ENCODE assay signal across 9 mouse cellular contexts in genomic region chr2:124613671-124614210, GRCm38 (mm10).
A peak's percentile ranks its signal among the peaks of the same experiment; 100 is the strongest.
DNase-seq lines count a peak whose midpoint lies in the region; ATAC-seq and TF ChIP-seq lines count a peak whose summit lies in the region.
"Had no signal": no experiment of that assay in that cellular context is flagged by ENCODE, and none has a peak within 500 bp of the region (broad histone marks: within the 10 kb centered on the region; RNA-seq: fewer than 3 reads in every experiment).

No protein-coding gene starts in this region.

- no peak overlapping the region for H3K9ac ChIP-seq in kidney, embryonic 14.5 days (ENCODE audit: low read depth, low read length)
- H3K9ac ChIP-seq in embryonic facial prominence, embryonic 14.5 days (ENCODE audit: low read depth, low read length), result no peak overlapping the region
- H3K9ac ChIP-seq in hindbrain, embryonic 14.5 days, result no peak overlapping the region
- H3K9ac ChIP-seq in midbrain, embryonic 13.5 days (replicated peaks), result no peak overlapping the region

- peak overlapping the region; percentile 17; the same call in 1 of the 2 replicates for H3K4me2 ChIP-seq in kidney, embryonic 14.5 days (replicated peaks; ENCODE audit: low read depth, low read length)
- H3K4me2 ChIP-seq in embryonic facial prominence, embryonic 14.5 days (ENCODE audit: low read depth, low read length), result peak overlapping the region; percentile 84
- peak overlapping the region; percentile 91 for H3K4me2 ChIP-seq in hindbrain, embryonic 14.5 days (replicated peaks)
- H3K4me2 ChIP-seq in midbrain, embryonic 13.5 days (replicated peaks), result peak overlapping the region; percentile 81

- H3K27me3 ChIP-seq in kidney, embryonic 14.5 days (ENCODE audit: control insufficient read depth, insufficient read depth, low read length), result no peaks in the 10 kb centered on the region
- H3K27me3 ChIP-seq in embryonic facial prominence, embryonic 14.5 days (replicated peaks; ENCODE audit: control insufficient read depth, insufficient read depth, low read length), result 0 out of 2 replicates have a peak, but pooled peaks cover 6% of the 10 kb centered on the region
- H3K27me3 ChIP-seq in hindbrain, embryonic 14.5 days (ENCODE audit: control insufficient read depth, insufficient read depth, low read length), result no peaks in the 10 kb centered on the region
- H3K27me3 ChIP-seq in midbrain, embryonic 13.5 days, result peaks cover 9% of the 10 kb centered on the region

- no peaks in the 10 kb centered on the region for H3K36me3 ChIP-seq in kidney, embryonic 14.5 days (ENCODE audit: control insufficient read depth, insufficient read depth, low read length)
- no peaks in the 10 kb centered on the region for H3K36me3 ChIP-seq in embryonic facial prominence, embryonic 14.5 days (ENCODE audit: control insufficient read depth, insufficient read depth, low read length)
- no peaks in the 10 kb centered on the region for H3K36me3 ChIP-seq in hindbrain, embryonic 14.5 days (replicated peaks; ENCODE audit: control insufficient read depth, insufficient read depth)
- no peaks in the 10 kb centered on the region for H3K36me3 ChIP-seq in midbrain, embryonic 13.5 days

- 36% methylated on average over 3 of the region's 3 CpGs for WGBS in kidney, embryonic 14.5 days
- 65% methylated on average over 3 of the region's 3 CpGs for WGBS in embryonic facial prominence, embryonic 14.5 days
- WGBS in hindbrain, embryonic 14.5 days, result 31% methylated on average over 3 of the region's 3 CpGs
- WGBS in midbrain, embryonic 13.5 days, result 63% methylated on average over 3 of the region's 3 CpGs

- intact Hi-C loops in left cerebral cortex, adult 2 months (cut with DNase I), result loop anchor here (5.0 kb wide), 2 partner anchors 44 to 511 kb away; no protein-coding TSS in a partner anchor

- no peak for TF ChIP-seq CTCF in left cerebral cortex, adult 2 months (IDR thresholded peaks at IDR 0.05)

- H3K4me1 ChIP-seq in kidney, embryonic 14.5 days (ENCODE audit: control insufficient read depth, insufficient read depth, low read length), result peaks cover 28% of the 10 kb centered on the region; the same call in 1 of the 2 replicates
- peaks cover 20% of the 10 kb centered on the region for H3K4me1 ChIP-seq in embryonic facial prominence, embryonic 14.5 days (ENCODE audit: control insufficient read depth, insufficient read depth, low read length)
- peaks cover 33% of the 10 kb centered on the region; the same call in 1 of the 2 replicates for H3K4me1 ChIP-seq in hindbrain, embryonic 14.5 days (replicated peaks; ENCODE audit: control insufficient read depth, insufficient read depth, low read length)
- peaks cover 41% of the 10 kb centered on the region for H3K4me1 ChIP-seq in midbrain, embryonic 13.5 days (replicated peaks)

- no peak for DNase-seq in kidney, adult 8-10 months
- no peak for DNase-seq in embryonic facial prominence, embryonic 14.5 days (ENCODE audit: low spot score)
- DNase-seq in hindbrain, embryonic 14.5 days (ENCODE audit: low spot score), result no peak
- DNase-seq in left cerebral cortex, adult 2 months (ENCODE audit: extremely low spot score in 1 of 2, low spot score in 2 of 2), result no peak
- no peak for DNase-seq in testis, postnatal 10 days (ENCODE audit: low spot score)
- DNase-seq in thymus, postnatal 36 days, result no peak

- H3K27ac ChIP-seq in kidney, embryonic 14.5 days (ENCODE audit: low read depth, low read length), result no peak overlapping the region
- no peak overlapping the region for H3K27ac ChIP-seq in embryonic facial prominence, embryonic 14.5 days (replicated peaks; ENCODE audit: low read depth, low read length)
- peak overlapping the region; percentile 95; the same call in 1 of the 2 replicates for H3K27ac ChIP-seq in hindbrain, embryonic 14.5 days
- no peak overlapping the region for H3K27ac ChIP-seq in midbrain, embryonic 13.5 days
- H3K27ac ChIP-seq in left cerebral cortex, adult 2 months, result no peak overlapping the region

- H3K4me3 ChIP-seq in kidney, embryonic 14.5 days (ENCODE audit: low read length), result no peak overlapping the region
- H3K4me3 ChIP-seq in embryonic facial prominence, embryonic 14.5 days (ENCODE audit: low read depth, low read length), result peak overlapping the region; percentile 74; the same call in 1 of the 2 replicates
- H3K4me3 ChIP-seq in hindbrain, embryonic 14.5 days (replicated peaks; ENCODE audit: low read length), result peak overlapping the region; percentile 82
- peak overlapping the region; percentile 8; the same call in 1 of the 2 replicates for H3K4me3 ChIP-seq in midbrain, embryonic 13.5 days (replicated peaks)
- no peak overlapping the region for H3K4me3 ChIP-seq in left cerebral cortex, adult 2 months

- no peak for ATAC-seq in kidney, embryonic 14.5 days (ENCODE audit: low FRiP score, low TSS enrichment)
- no peak for ATAC-seq in embryonic facial prominence, embryonic 14.5 days (ENCODE audit: low read depth)
- ATAC-seq in hindbrain, embryonic 14.5 days (ENCODE audit: low FRiP score), result no peak
- no peak for ATAC-seq in midbrain, embryonic 13.5 days
- ATAC-seq: inflammation-experienced regulatory T-cells, adult 6 months had no signal

- H3K9me3 ChIP-seq in kidney, embryonic 14.5 days (ENCODE audit: control insufficient read depth, low read length), result no peaks in the 10 kb centered on the region
- H3K9me3 ChIP-seq in embryonic facial prominence, embryonic 14.5 days (ENCODE audit: control insufficient read depth, low read length), result no peaks in the 10 kb centered on the region
- no peaks in the 10 kb centered on the region for H3K9me3 ChIP-seq in hindbrain, embryonic 14.5 days (ENCODE audit: control insufficient read depth, low read length)
- no peaks in the 10 kb centered on the region for H3K9me3 ChIP-seq in midbrain, embryonic 13.5 days

Comparison
In these comparisons a context has a peak if more than half of its experiments do, and no peak if none do; other contexts are left out.
1. H3K4me2 ChIP-seq: peak in every context shown above with its lines; median percentile 91 in hindbrain, embryonic 14.5 days; 84 in embryonic facial prominence, embryonic 14.5 days; 81 in midbrain, embryonic 13.5 days; 17 in kidney, embryonic 14.5 days.
2. H3K4me3 ChIP-seq: peak in embryonic facial prominence, embryonic 14.5 days (single experiment), hindbrain, embryonic 14.5 days (single experiment) and midbrain, embryonic 13.5 days (single experiment); none in kidney, embryonic 14.5 days (single experiment) and left cerebral cortex, adult 2 months (single experiment).